Mouse (Mus musculus): ENCODE data around the gene Ptpn18.

DNA sequence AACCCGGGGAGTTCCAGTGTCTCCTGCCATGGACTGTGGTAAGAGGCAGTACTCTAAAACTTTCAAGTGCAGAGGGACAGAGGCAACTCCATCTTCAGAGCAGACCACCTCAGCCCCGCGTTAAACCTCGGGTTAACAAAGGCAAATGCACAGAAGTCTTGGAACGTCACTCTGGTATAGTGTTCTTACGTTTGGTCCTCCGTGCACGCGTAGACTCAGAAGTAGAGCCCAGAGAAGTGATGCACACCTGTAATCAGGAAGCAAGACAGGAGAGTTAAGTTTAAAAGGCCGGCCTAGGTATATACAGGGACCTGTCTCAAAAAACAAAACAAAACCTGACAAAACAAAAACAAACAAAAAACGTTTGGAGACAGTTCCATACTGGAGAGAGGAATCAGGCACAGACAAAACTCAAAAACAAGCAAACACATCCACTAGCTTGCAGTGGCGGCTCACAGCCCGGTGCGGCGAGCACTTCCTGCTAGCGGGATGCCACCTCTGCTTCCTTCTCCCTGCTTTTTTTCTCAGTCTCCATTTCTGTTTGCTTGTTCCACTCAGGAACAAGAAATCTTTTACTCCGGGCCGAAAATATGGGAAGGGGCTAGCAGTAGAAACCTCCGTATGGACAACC lies 25.6 kb upstream of the Ptpn18 start:
- TF ChIP-seq CTCF (IDR thresholded peaks at IDR 0.05; ENCODE audit: low read depth) (no peak), EP300 (optimal IDR thresholded peaks at IDR 0.05) (no peak)
